Comparison of ENCODE assay signal across 8 mouse cellular contexts in genomic region chr7:89339142-89339435, GRCm38 (mm10).
DNase-seq lines count a peak whose midpoint lies in the region; ATAC-seq and TF ChIP-seq lines count a peak whose summit lies in the region.

No protein-coding gene starts in this region.

- H3K4me3 ChIP-seq in kidney, adult 2 months (ENCODE audit: insufficient read depth, low read depth, low read length) = peak overlapping the region; percentile 85; the same call in 1 of the 2 replicates
- H3K4me3 ChIP-seq in hindbrain, postnatal 0 days (ENCODE audit: low read length) = peak overlapping the region; percentile 87
- peak overlapping the region; percentile 73 for H3K4me3 ChIP-seq in midbrain, embryonic 15.5 days

- no peaks in the 10 kb centered on the region for H3K27me3 ChIP-seq in kidney, adult 2 months (replicated peaks; ENCODE audit: control insufficient read depth, insufficient read depth, low read length)
- H3K27me3 ChIP-seq in hindbrain, postnatal 0 days (ENCODE audit: insufficient read depth, low read length) = no peaks in the 10 kb centered on the region
- H3K27me3 ChIP-seq in midbrain, embryonic 15.5 days (replicated peaks) = no peaks in the 10 kb centered on the region

- H3K27ac ChIP-seq in kidney, adult 2 months (ENCODE audit: insufficient read depth, low read depth, low read length) = peak overlapping the region; percentile 79; the same call in 1 of the 2 replicates
- H3K27ac ChIP-seq in hindbrain, postnatal 0 days = peak overlapping the region; percentile 86
- H3K27ac ChIP-seq in midbrain, embryonic 15.5 days = peak overlapping the region; percentile 89

- peak; percentile 45 for ATAC-seq in hindbrain, postnatal 0 days
- peak; percentile 87 for ATAC-seq in midbrain, embryonic 15.5 days (replicated peaks)

- H3K9ac ChIP-seq in hindbrain, postnatal 0 days (replicated peaks; ENCODE audit: low read length) = peak overlapping the region; percentile 94
- peak overlapping the region; percentile 71 for H3K9ac ChIP-seq in midbrain, embryonic 15.5 days

- TF ChIP-seq POLR2A in kidney, adult 2 months (IDR thresholded peaks at IDR 0.05; ENCODE audit: low read depth, low read length) = no peak

- no peaks in the 10 kb centered on the region for H3K9me3 ChIP-seq in hindbrain, postnatal 0 days (ENCODE audit: low read length)
- H3K9me3 ChIP-seq in midbrain, embryonic 15.5 days = no peaks in the 10 kb centered on the region

- peak overlapping the region; percentile 78 for H3K4me2 ChIP-seq in hindbrain, postnatal 0 days (ENCODE audit: low read depth, low read length)
- peak overlapping the region; percentile 65 for H3K4me2 ChIP-seq in midbrain, embryonic 15.5 days

- peaks cover 3% of the 10 kb centered on the region for H3K4me1 ChIP-seq in kidney, adult 2 months (ENCODE audit: control insufficient read depth, insufficient read depth, low read length)
- H3K4me1 ChIP-seq in hindbrain, postnatal 0 days (ENCODE audit: insufficient read depth, low read length) = peaks cover 10% of the 10 kb centered on the region
- H3K4me1 ChIP-seq in midbrain, embryonic 15.5 days = peaks cover 35% of the 10 kb centered on the region

- DNase-seq in kidney, adult 2 months = no peak
- DNase-seq in kidney, adult 18-20 months = no peak
- peak; percentile 57 for DNase-seq in brain, adult 2 months (ENCODE audit: low read depth, low spot score)
- DNase-seq in hindbrain, postnatal 0 days (ENCODE audit: low spot score) = peak; percentile 41
- DNase-seq in thymus, postnatal 14 days = no peak
- DNase-seq in layer of hippocampus, postnatal 25 days (ENCODE audit: extremely low spot score in 1 of 2, low spot score in 1 of 2) = no peak
- DNase-seq in natural killer cell, adult 2 months (ENCODE audit: low spot score in 2 of 2) = no peak

- TF ChIP-seq CTCF in kidney, adult 2 months (conservative IDR thresholded peaks at IDR 0.05; ENCODE audit: insufficient read depth, insufficient read length, low read depth, low read length) = no peak
- no peak for TF ChIP-seq CTCF in hindbrain, postnatal 0 days (IDR thresholded peaks at IDR 0.05; ENCODE audit: low read depth)

- H3K36me3 ChIP-seq in kidney, adult 2 months (ENCODE audit: control insufficient read depth, insufficient read depth, low read length) = no peaks in the 10 kb centered on the region; the same call in 1 of the 2 replicates
- no peaks in the 10 kb centered on the region for H3K36me3 ChIP-seq in hindbrain, postnatal 0 days (ENCODE audit: insufficient read depth, low read length)
- H3K36me3 ChIP-seq in midbrain, embryonic 15.5 days (replicated peaks) = no peaks in the 10 kb centered on the region

Comparison
In these comparisons a context has a peak if more than half of its experiments do, and no peak if none do; other contexts are left out.
1. DNase-seq: peak in brain, adult 2 months (single experiment) and hindbrain, postnatal 0 days (single experiment); none in kidney, adult 2 months (single experiment), kidney, adult 18-20 months (single experiment), thymus, postnatal 14 days (single experiment), layer of hippocampus, postnatal 25 days (0 of 2) and natural killer cell, adult 2 months (0 of 2).
2. Peak in every context shown above with its lines, with median percentiles within 50 percentile points of each other: H3K27ac ChIP-seq and H3K4me3 ChIP-seq.